Mouse (Mus musculus): ENCODE data around the gene Pkmyt1.

DNA sequence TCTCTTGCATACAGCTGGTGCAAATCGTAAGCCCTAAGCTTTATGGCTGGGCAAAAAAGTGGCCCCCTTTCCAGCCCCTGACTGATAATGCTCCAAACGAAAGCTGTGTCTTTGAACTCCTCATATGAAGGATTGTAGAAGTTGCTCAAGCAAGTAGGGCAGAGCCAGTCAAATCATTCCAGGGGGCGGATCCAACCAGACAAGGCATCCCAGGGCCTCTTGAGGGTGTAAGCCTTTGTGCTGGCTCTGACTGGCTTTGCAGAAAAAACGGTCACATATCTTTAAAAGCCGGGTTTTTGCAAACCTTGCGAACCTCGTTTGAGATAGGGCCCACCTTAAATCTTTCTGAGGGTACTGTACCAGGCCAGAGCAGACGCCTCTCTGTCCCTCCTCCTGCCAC lies 17.9 kb downstream of the Pkmyt1 start:
- TF ChIP-seq CTCF (IDR thresholded peaks at IDR 0.05; ENCODE audit: low read depth) (no peak), EP300 (IDR thresholded peaks at IDR 0.05; ENCODE audit: low read depth) (no peak)

Data from heart, postnatal 0 days (tissue).